Comparison of ENCODE assay signal across 24 mouse cellular contexts in genomic region chr15:85303976-85304375, GRCm38 (mm10).
"Had no signal": no experiment of that assay in that cellular context is flagged by ENCODE, and none has a peak within 500 bp of the region (broad histone marks: within the 10 kb centered on the region; RNA-seq: fewer than 3 reads in every experiment).

No protein-coding gene starts in this region.

- DNase-seq: gastrocnemius, postnatal 14 days; gastrocnemius, postnatal 36 days; heart, adult 11 months; heart, adult 2 months; heart, postnatal 14 days; heart, postnatal 36 days; kidney, adult 11 months; kidney, adult 2 months; kidney, adult 9 months; kidney, postnatal 14 days; kidney, postnatal 36 days; layer of hippocampus, adult 9-11 months; layer of hippocampus, postnatal 36 days; left cerebral cortex, postnatal 4 days had no signal

- H3K27ac ChIP-seq: heart, adult 2 months; hindbrain, embryonic 13.5 days; hindbrain, embryonic 15.5 days; hindbrain, postnatal 0 days; kidney, embryonic 15.5 days; kidney, postnatal 0 days; limb, embryonic 13.5 days; limb, embryonic 15.5 days; liver, embryonic 12.5 days had no signal

- H3K4me3 ChIP-seq: heart, adult 2 months; hindbrain, embryonic 13.5 days; hindbrain, embryonic 15.5 days; kidney, embryonic 15.5 days; limb, embryonic 13.5 days; limb, embryonic 15.5 days; liver, embryonic 12.5 days had no signal

- ATAC-seq: hindbrain, postnatal 0 days; intestine, embryonic 16.5 days; liver, embryonic 12.5 days had no signal

- H3K4me2 ChIP-seq: heart, embryonic 11.5 days; hindbrain, embryonic 13.5 days; hindbrain, embryonic 15.5 days; kidney, embryonic 15.5 days; limb, embryonic 13.5 days; limb, embryonic 15.5 days; liver, embryonic 12.5 days had no signal

- H3K27me3 ChIP-seq: hindbrain, embryonic 13.5 days; hindbrain, embryonic 15.5 days; kidney, embryonic 15.5 days; limb, embryonic 13.5 days; limb, embryonic 15.5 days; liver, embryonic 12.5 days had no signal

- H3K4me1 ChIP-seq: hindbrain, embryonic 15.5 days; liver, embryonic 12.5 days had no signal

- H3K9ac ChIP-seq: hindbrain, embryonic 13.5 days; hindbrain, embryonic 15.5 days; kidney, embryonic 15.5 days; limb, embryonic 13.5 days; limb, embryonic 15.5 days; liver, embryonic 12.5 days had no signal

- H3K36me3 ChIP-seq: hindbrain, embryonic 13.5 days; hindbrain, embryonic 15.5 days; kidney, embryonic 15.5 days; limb, embryonic 13.5 days; limb, embryonic 15.5 days; liver, embryonic 12.5 days had no signal

- H3K9me3 ChIP-seq: hindbrain, embryonic 15.5 days; kidney, embryonic 15.5 days; limb, embryonic 13.5 days; limb, embryonic 15.5 days; liver, embryonic 12.5 days had no signal
